Mouse (Mus musculus) G1E (cell line): ENCODE data around the gene Vps13c. TPM values are rescaled to one million over a fixed set of nuclear protein-coding genes. Genes with fewer than 3 reads are reported as not detected.
A peak's percentile ranks its signal among the peaks of the same experiment; 100 is the strongest.

Source experiments
- ATAC-seq: 2 replicates; pipeline ENCODE4 v1.8.0; 2016; ENCODE audit warnings: mild to moderate bottlenecking; ENCODE audit not compliant: insufficient number of reproducible peaks, poor library complexity, low FRiP score, severe bottlenecking; ENCODE audit errors: extremely low read depth
- DNase-seq: peaks from one replicate; pipeline ENCODE4 v3.0.0; 2012; ENCODE audit warnings: low spot score
- H3K27me3 ChIP-seq: 2 replicates; pipeline ENCODE4 v1.6.1; 2012; ENCODE audit warnings: mild to moderate bottlenecking, low read length, inconsistent platforms; ENCODE audit not compliant: insufficient read depth
- H3K36me3 ChIP-seq: replicated peaks from 2 replicates; pipeline ENCODE3; 2012; ENCODE audit warnings: mild to moderate bottlenecking, inconsistent platforms
- H3K4me1 ChIP-seq: 2 replicates; pipeline ENCODE4 v1.6.1; 2012; ENCODE audit warnings: low read depth, low read length, inconsistent platforms, mixed read lengths; ENCODE audit not compliant: insufficient read depth
- H3K4me3 ChIP-seq: 2 replicates; pipeline ENCODE4 v1.5.1; 2012; ENCODE audit warnings: low read depth, mild to moderate bottlenecking, inconsistent platforms, low read length, moderate library complexity, mixed read lengths
- H3K9me3 ChIP-seq: replicated peaks from 2 replicates; pipeline ENCODE4 v1.6.1; 2012; ENCODE audit warnings: inconsistent platforms
- CTCF ChIP-seq: IDR thresholded peaks from 2 replicates; pipeline ENCODE4 v1.5.1; 2012; ENCODE audit warnings: low read depth, low read length, inconsistent platforms, mixed read lengths
- GATA1 ChIP-seq: IDR thresholded peaks from 2 replicates; pipeline ENCODE4 v1.6.1; 2012; ENCODE audit warnings: borderline replicate concordance, low read length, inconsistent platforms, mixed read lengths
- GATA2 ChIP-seq: IDR thresholded peaks from 2 replicates; pipeline ENCODE4 v1.6.1; 2012; ENCODE audit warnings: low read depth, low read length, inconsistent platforms, borderline replicate concordance
- POLR2AphosphoS5 ChIP-seq: IDR thresholded peaks from 2 replicates; pipeline ENCODE4 v1.6.1; 2012; ENCODE audit warnings: low read depth, low read length, inconsistent platforms; ENCODE audit not compliant: insufficient replicate concordance
- TAL1 ChIP-seq: conservative IDR thresholded peaks from 2 replicates; pipeline ENCODE4 v1.6.1; 2012; ENCODE audit warnings: low read depth, low read length, inconsistent platforms, mixed read lengths
- polyA plus RNA-seq: library from polyadenylated mRNA; stranded (reverse); fragments of >175 nt; gene quantifications from 2 replicates; pipeline ENCODE4 v1.2.3, GENCODE M21; 2012
- total RNA-seq, 2 experiments: library from RNA; stranded (forward) in 1 of 2; stranded (reverse) in 1 of 2; fragments of 200-1000 nt in 1 of 2; fragments of >200 nt in 1 of 2; fragmentation: Nextera tagmentation in 1 of 2; gene quantifications; 2 replicates each; pipeline ENCODE4 v1.2.3; 2014 to 2017

Vps13c gene
- total and polyA plus RNA-seq, 3 experiments, result 26.3 to 366 (median 145) TPM

DNA sequence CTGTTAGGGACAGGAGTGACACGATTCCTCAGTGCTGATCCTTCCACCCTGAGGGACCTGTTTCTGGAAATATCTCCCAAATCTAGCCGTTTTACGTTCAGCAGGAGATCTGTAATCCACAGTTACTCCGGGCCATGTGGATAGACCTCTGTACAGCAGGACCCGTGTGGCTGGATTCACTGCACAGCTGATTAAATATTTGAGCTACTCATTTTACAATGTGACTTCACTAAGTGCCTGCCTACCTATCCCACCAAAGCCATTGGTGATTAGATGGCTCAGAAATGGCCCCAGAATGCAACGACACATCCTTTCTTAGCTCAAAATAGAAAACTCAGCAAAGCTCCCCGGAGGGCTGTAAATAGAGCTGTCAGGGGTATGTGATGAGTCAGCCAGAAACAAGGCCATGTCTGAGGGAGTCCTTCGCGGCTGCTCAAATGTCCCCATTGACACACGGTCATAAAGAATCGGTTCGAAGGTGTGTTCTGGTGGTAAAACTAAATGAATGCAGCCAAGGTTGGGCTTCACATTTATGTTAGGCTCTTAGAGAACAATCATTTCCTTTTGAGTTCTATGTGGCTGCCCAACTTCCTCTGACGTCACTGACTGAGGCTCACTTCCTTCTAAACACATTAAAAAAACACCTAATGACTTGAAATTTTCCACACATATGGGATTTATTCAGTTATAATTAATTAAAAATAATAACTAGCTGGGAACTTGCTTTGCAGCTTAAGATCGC lies 40.9 kb upstream of the Vps13c start:
- ATAC-seq, result no peak
- TF ChIP-seq GATA2, result no peak
- TF ChIP-seq GATA1, result no peak
- TF ChIP-seq CTCF, result no peak
- TF ChIP-seq TAL1, result no peak
- no peak for TF ChIP-seq POLR2AphosphoS5
- H3K9me3 ChIP-seq, result no peaks in the 10 kb centered on the region
- DNase-seq, result no peak
- no peak overlapping the region for H3K4me3 ChIP-seq
- H3K4me1 ChIP-seq, result no peaks in the 10 kb centered on the region
- H3K27me3 ChIP-seq, result 0 out of 2 replicates have a peak, but pooled peaks cover 10% of the 10 kb centered on the region
- H3K36me3 ChIP-seq, result no peaks in the 10 kb centered on the region

DNA sequence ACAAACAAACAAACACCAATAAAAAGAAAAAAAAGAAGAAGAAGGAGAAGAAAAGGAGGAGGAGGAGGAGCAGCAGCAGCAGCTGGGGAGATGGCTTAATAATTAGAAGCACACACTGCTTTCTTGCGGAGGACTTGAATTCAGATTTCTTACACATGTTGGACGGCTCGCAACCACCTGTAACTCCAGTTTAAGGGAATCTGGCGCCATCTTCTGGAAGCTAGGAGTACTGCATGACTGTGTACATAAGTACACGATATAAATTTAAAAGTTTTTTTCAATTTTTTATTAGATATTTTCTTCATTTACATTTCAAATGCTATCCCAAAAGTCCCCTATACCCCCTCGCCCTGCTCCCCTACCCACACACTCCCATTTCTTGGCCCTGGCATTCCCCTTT lies 38.0 kb upstream of the Vps13c start:
- DNase-seq (no peak), ATAC-seq (no peak)
- Histone ChIP-seq H3K27me3 (peaks cover 11% of the 10 kb centered on the region), H3K9me3 (no peaks in the 10 kb centered on the region), H3K4me3 (no peak overlapping the region), H3K4me1 (no peaks in the 10 kb centered on the region), H3K36me3 (no peaks in the 10 kb centered on the region)
- TF ChIP-seq GATA2 (no peak), GATA1 (no peak), TAL1 (no peak), CTCF (peak; percentile 44; the same call in 1 of the 2 replicates)

DNA sequence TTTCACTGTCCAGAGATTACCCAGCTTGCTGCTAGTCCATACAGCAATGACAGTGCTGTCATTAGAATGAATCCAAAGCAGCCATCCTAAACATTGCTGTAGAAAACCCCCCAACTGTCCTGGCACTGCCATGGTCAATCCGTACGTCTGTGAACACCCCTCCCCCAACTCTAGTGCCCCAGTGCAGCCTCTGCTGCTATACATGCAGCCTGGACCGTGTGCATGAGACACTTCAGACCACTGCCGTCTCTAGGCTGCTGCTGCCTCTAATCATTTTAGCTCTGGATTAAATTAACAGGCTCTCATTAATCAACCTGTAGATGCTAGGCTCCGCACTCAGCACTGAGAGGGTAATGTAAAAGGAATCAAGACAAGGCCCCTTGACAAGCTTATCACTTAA lies 33.2 kb upstream of the Vps13c start:
- ATAC-seq, result no peak

DNA sequence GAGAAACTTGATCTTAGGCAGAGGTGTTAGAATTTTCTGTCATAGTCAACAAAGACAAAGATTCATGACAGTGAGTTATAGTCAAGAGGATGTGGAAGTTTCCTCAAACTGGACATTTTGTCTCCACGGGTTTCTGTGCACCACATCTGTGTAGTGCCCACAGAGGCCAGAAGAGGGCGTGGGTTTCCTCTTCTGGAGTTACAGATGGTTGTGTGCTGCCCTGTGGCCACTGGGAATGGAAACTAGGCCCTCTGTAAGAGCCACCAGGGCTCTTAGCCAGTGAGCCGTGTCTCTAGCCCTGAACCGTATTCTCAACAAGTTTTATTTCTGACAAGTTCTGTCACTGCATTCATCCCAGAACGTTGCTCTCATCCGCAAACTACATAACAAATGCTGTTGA lies 29.7 kb upstream of the Vps13c start:
- Histone ChIP-seq H3K4me1 (peaks cover 14% of the 10 kb centered on the region; the same call in 1 of the 2 replicates), H3K27me3 (peaks cover 16% of the 10 kb centered on the region), H3K4me3 (no peak overlapping the region), H3K9me3 (no peaks in the 10 kb centered on the region), H3K36me3 (no peaks in the 10 kb centered on the region)
- DNase-seq (no peak), ATAC-seq (no peak)
- TF ChIP-seq GATA1, result no peak
- no peak for TF ChIP-seq TAL1

More for the DNA sequence above, 33.2 kb upstream of the Vps13c start:
- H3K4me3 ChIP-seq, result no peak overlapping the region
- H3K27me3 ChIP-seq, result peaks cover 16% of the 10 kb centered on the region
- H3K4me1 ChIP-seq, result no peaks in the 10 kb centered on the region
- H3K9me3 ChIP-seq, result no peaks in the 10 kb centered on the region
- no peak for DNase-seq
- TF ChIP-seq POLR2AphosphoS5, result no peak
- no peaks in the 10 kb centered on the region for H3K36me3 ChIP-seq

DNA sequence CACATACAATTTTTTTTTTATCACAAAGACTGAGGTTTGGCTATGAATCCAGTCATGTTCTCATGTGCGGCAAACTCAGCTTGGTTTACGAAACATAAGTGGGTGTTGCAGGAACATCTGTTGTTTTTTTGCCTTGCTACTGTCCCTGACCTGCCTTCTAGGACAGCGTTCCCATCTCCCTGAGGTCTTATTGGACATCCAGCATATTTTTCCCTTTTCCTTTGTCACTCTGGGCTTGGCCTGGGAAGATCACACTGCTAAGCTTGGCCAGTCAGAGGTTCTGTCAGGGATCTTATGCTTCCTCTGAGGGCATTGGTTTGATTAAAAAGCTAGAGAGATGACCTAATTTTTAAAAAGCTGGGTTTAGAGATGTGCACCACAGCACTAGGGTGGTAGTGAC lies 29.1 kb upstream of the Vps13c start:
- Histone ChIP-seq H3K27me3 (peaks cover 16% of the 10 kb centered on the region), H3K4me1 (peaks cover 16% of the 10 kb centered on the region; the same call in 1 of the 2 replicates), H3K36me3 (no peaks in the 10 kb centered on the region), H3K9me3 (no peaks in the 10 kb centered on the region), H3K4me3 (no peak overlapping the region)
- DNase-seq, result no peak
- no peak for ATAC-seq
- TF ChIP-seq POLR2AphosphoS5 (no peak), GATA2 (no peak), TAL1 (no peak), CTCF (no peak), GATA1 (no peak)

DNA sequence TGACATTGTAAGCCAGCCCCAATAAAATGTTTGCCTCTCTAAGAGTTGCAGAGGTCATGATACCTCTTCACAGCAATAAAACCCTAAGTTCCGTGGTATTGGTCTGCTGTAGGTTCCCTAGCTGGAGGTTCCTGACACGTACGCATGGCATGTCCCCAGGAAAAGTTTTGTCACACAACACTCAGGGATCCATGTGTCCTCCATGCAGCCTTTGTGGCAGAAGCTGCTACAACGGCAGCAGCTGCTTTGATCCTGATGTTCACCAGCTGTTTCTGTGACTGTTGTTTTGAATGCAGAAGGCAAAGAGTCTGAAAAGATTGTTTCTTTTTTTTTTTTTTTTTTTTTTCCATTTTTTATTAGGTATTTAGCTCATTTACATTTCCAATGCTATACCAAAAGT lies 27.0 kb upstream of the Vps13c start:
- Histone ChIP-seq H3K27me3 (peaks cover 2% of the 10 kb centered on the region), H3K4me1 (peaks cover 27% of the 10 kb centered on the region), H3K4me3 (no peak overlapping the region), H3K9me3 (no peaks in the 10 kb centered on the region), H3K36me3 (no peaks in the 10 kb centered on the region)
- DNase-seq, result no peak
- TF ChIP-seq GATA2, result no peak
- no peak for TF ChIP-seq CTCF
- TF ChIP-seq TAL1, result no peak
- no peak for TF ChIP-seq POLR2AphosphoS5
- no peak for TF ChIP-seq GATA1
- ATAC-seq, result no peak
